Mouse (Mus musculus) midbrain, embryonic 10.5 days (tissue): ENCODE results near the gene Lrrfip1. TPM values are rescaled to one million over a fixed set of nuclear protein-coding genes. Genes with fewer than 3 reads are reported as not detected.

Experiments
- DNase-seq: peaks from one replicate; pipeline ENCODE4 v3.0.0-alpha.2; 2017; ENCODE audit warnings: low spot score
- H3K27ac ChIP-seq: fragments of 300-500 bp; sonication (generic); replicated peaks from 2 replicates; pipeline ENCODE4 v1.5.1; 2016; ENCODE audit warnings: mild to moderate bottlenecking
- H3K27me3 ChIP-seq: fragments of 300-500 bp; sonication (generic); 2 replicates; pipeline ENCODE4 v1.6.1; 2016; ENCODE audit warnings: low read depth, mild to moderate bottlenecking; ENCODE audit not compliant: poor library complexity, severe bottlenecking
- H3K36me3 ChIP-seq: fragments of 300-500 bp; sonication (generic); 2 replicates; pipeline ENCODE4 v1.6.1; 2016; ENCODE audit warnings: mild to moderate bottlenecking, moderate library complexity
- H3K4me1 ChIP-seq: fragments of 300-500 bp; sonication (generic); 2 replicates; pipeline ENCODE4 v1.6.1; 2016
- H3K4me3 ChIP-seq: fragments of 300-500 bp; sonication (generic); 2 replicates; pipeline ENCODE4 v1.5.1; 2016; ENCODE audit warnings: mild to moderate bottlenecking, moderate library complexity
- H3K9me3 ChIP-seq: fragments of 300-500 bp; sonication (generic); replicated peaks from 2 replicates; pipeline ENCODE4 v1.6.1; 2016; ENCODE audit warnings: mild to moderate bottlenecking
- WGBS: fragments of 180-500 bp; shearing (Covaris S2); methylation state at CpG from one replicate; pipeline ENCODE4 v1.1.7; 2016; 5-methylcytosine and 5-hydroxymethylcytosine counted together
- polyA plus RNA-seq: library from polyadenylated mRNA; unstranded; fragments of >200 nt; fragmentation: Nextera tagmentation; extraction: Ambion mirVana; gene quantifications from 2 replicates; pipeline ENCODE4 v1.2.1, GENCODE M21; 2016

Lrrfip1 gene
- polyA plus RNA-seq, 1 experiment from 2014 or later, result 22.2 TPM

GRCm38 (mm10) chr1:91001871-91002539 lies 3.5 kb downstream of the Lrrfip1 start:
- peaks cover 31% of the 10 kb centered on the region for H3K4me1 ChIP-seq
- no peak for DNase-seq
- no peaks in the 10 kb centered on the region for H3K9me3 ChIP-seq
- H3K36me3 ChIP-seq, result no peaks in the 10 kb centered on the region
- WGBS, result 87% methylated on average over 3 of the region's 3 CpGs
- H3K27ac ChIP-seq, result no peak overlapping the region
- peaks cover 20% of the 10 kb centered on the region for H3K27me3 ChIP-seq
- H3K4me3 ChIP-seq, result no peak overlapping the region

- Histone ChIP-seq H3K4me1 (peaks cover 31% of the 10 kb centered on the region), H3K9me3 (no peaks in the 10 kb centered on the region), H3K36me3 (no peaks in the 10 kb centered on the region), H3K27me3 (peaks cover 14% of the 10 kb centered on the region), H3K27ac (no peak overlapping the region), H3K4me3 (no peak overlapping the region)
- no peak for DNase-seq
- 80% methylated on average over 3 of the region's 3 CpGs for WGBS
These were observed 4.1 kb downstream of the Lrrfip1 start for GRCm38 (mm10) chr1:91002641-91003040.

- H3K27me3 ChIP-seq, result peaks cover 7% of the 10 kb centered on the region; the same call in 1 of the 2 replicates
- H3K4me1 ChIP-seq, result peaks cover 23% of the 10 kb centered on the region
- H3K27ac ChIP-seq, result no peak overlapping the region
- no peaks in the 10 kb centered on the region for H3K9me3 ChIP-seq
- H3K4me3 ChIP-seq, result no peak overlapping the region
- 89% methylated on average over 8 of the region's 8 CpGs for WGBS
- no peaks in the 10 kb centered on the region for H3K36me3 ChIP-seq
- no peak for DNase-seq
These were observed 5.2 kb downstream of the Lrrfip1 start for GRCm38 (mm10) chr1:91003522-91004253.

- no peaks in the 10 kb centered on the region for H3K36me3 ChIP-seq
- no peak overlapping the region for H3K27ac ChIP-seq
- WGBS, result 85% methylated on average over 5 of the region's 5 CpGs
- no peak overlapping the region for H3K4me3 ChIP-seq
- H3K27me3 ChIP-seq, result no peaks in the 10 kb centered on the region
- no peaks in the 10 kb centered on the region for H3K4me1 ChIP-seq
- no peak for DNase-seq
- no peaks in the 10 kb centered on the region for H3K9me3 ChIP-seq
These were observed 7.5 kb downstream of the Lrrfip1 start for GRCm38 (mm10) chr1:91006037-91006436.

GRCm38 (mm10) chr1:91006708-91007107 lies 8.2 kb downstream of the Lrrfip1 start:
- Histone ChIP-seq H3K27me3 (no peaks in the 10 kb centered on the region), H3K4me1 (peaks cover 5% of the 10 kb centered on the region; the same call in 1 of the 2 replicates), H3K9me3 (no peaks in the 10 kb centered on the region), H3K4me3 (no peak overlapping the region), H3K27ac (no peak overlapping the region), H3K36me3 (no peaks in the 10 kb centered on the region)
- no peak for DNase-seq
- 93% methylated on average over 9 of the region's 9 CpGs for WGBS

GRCm38 (mm10) chr1:91008147-91008682 lies 9.7 kb downstream of the Lrrfip1 start:
- Histone ChIP-seq H3K9me3 (no peaks in the 10 kb centered on the region), H3K27me3 (no peaks in the 10 kb centered on the region), H3K4me3 (no peak overlapping the region), H3K36me3 (no peaks in the 10 kb centered on the region), H3K27ac (no peak overlapping the region), H3K4me1 (peaks cover 12% of the 10 kb centered on the region)
- no peak for DNase-seq
- 93% methylated on average over 14 of the region's 14 CpGs for WGBS

GRCm38 (mm10) chr1:91008746-91009145 lies 10.2 kb downstream of the Lrrfip1 start:
- Histone ChIP-seq H3K27me3 (no peaks in the 10 kb centered on the region), H3K4me3 (no peak overlapping the region), H3K27ac (no peak overlapping the region), H3K36me3 (no peaks in the 10 kb centered on the region), H3K4me1 (peaks cover 13% of the 10 kb centered on the region), H3K9me3 (no peaks in the 10 kb centered on the region)
- 94% methylated on average over 9 of the region's 9 CpGs for WGBS
- no peak for DNase-seq

- Histone ChIP-seq H3K36me3 (no peaks in the 10 kb centered on the region), H3K27ac (no peak overlapping the region), H3K4me3 (no peak overlapping the region), H3K9me3 (no peaks in the 10 kb centered on the region), H3K27me3 (no peaks in the 10 kb centered on the region), H3K4me1 (peaks cover 18% of the 10 kb centered on the region)
- 96% methylated on average over 6 of the region's 6 CpGs for WGBS
- DNase-seq, result no peak
These were observed 10.7 kb downstream of the Lrrfip1 start for GRCm38 (mm10) chr1:91009266-91009665.

- Histone ChIP-seq H3K9me3 (no peaks in the 10 kb centered on the region), H3K36me3 (no peaks in the 10 kb centered on the region), H3K27me3 (no peaks in the 10 kb centered on the region), H3K27ac (no peak overlapping the region), H3K4me1 (peaks cover 18% of the 10 kb centered on the region), H3K4me3 (no peak overlapping the region)
- DNase-seq, result no peak
- WGBS, result 89% methylated on average over 7 of the region's 7 CpGs
These were observed 11.7 kb downstream of the Lrrfip1 start for GRCm38 (mm10) chr1:91010216-91010615.

- Histone ChIP-seq H3K27me3 (no peaks in the 10 kb centered on the region), H3K36me3 (no peaks in the 10 kb centered on the region), H3K4me1 (peaks cover 23% of the 10 kb centered on the region), H3K4me3 (no peak overlapping the region), H3K9me3 (no peaks in the 10 kb centered on the region), H3K27ac (no peak overlapping the region)
- WGBS, result 98% methylated on average over 2 of the region's 2 CpGs
- no peak for DNase-seq
These were observed 12.2 kb downstream of the Lrrfip1 start for GRCm38 (mm10) chr1:91010716-91011115.

- WGBS, result 82% methylated on average over 3 of the region's 3 CpGs
- H3K36me3 ChIP-seq, result no peaks in the 10 kb centered on the region
- H3K27ac ChIP-seq, result no peak overlapping the region
- DNase-seq, result no peak
- peaks cover 24% of the 10 kb centered on the region for H3K4me1 ChIP-seq
- no peaks in the 10 kb centered on the region for H3K9me3 ChIP-seq
- H3K27me3 ChIP-seq, result no peaks in the 10 kb centered on the region
- no peak overlapping the region for H3K4me3 ChIP-seq
These were observed 12.8 kb downstream of the Lrrfip1 start for GRCm38 (mm10) chr1:91011336-91011735.

GRCm38 (mm10) chr1:91013803-91014202 lies 15.3 kb downstream of the Lrrfip1 start:
- no peaks in the 10 kb centered on the region for H3K9me3 ChIP-seq
- 71% methylated on average over 3 of the region's 3 CpGs for WGBS
- DNase-seq, result no peak
- no peak overlapping the region for H3K27ac ChIP-seq
- H3K27me3 ChIP-seq, result no peaks in the 10 kb centered on the region
- H3K4me3 ChIP-seq, result no peak overlapping the region
- peaks cover 37% of the 10 kb centered on the region for H3K4me1 ChIP-seq
- no peaks in the 10 kb centered on the region for H3K36me3 ChIP-seq

GRCm38 (mm10) chr1:91015571-91015970 lies 17.0 kb downstream of the Lrrfip1 start:
- Histone ChIP-seq H3K4me3 (no peak overlapping the region), H3K27me3 (no peaks in the 10 kb centered on the region), H3K27ac (no peak overlapping the region), H3K36me3 (peaks cover under 1% of the 10 kb centered on the region; the same call in 1 of the 2 replicates), H3K9me3 (no peaks in the 10 kb centered on the region), H3K4me1 (peaks cover 37% of the 10 kb centered on the region)
- no peak for DNase-seq
- WGBS, result 84% methylated on average over 7 of the region's 7 CpGs
